Mouse (Mus musculus): ENCODE results near the gene Klf13. TPM values are rescaled to one million over a fixed set of nuclear protein-coding genes. Genes with fewer than 3 reads are reported as not detected.

The Klf13 gene
- total and polyA plus RNA-seq, 3 experiments = 1.7 to 9.7 (median 3.7) TPM

- TF ChIP-seq RCOR1 (conservative IDR thresholded peaks at IDR 0.05; ENCODE audit: low read depth, low read length) (0 out of 2 replicates have a peak, but pooled peaks have one; percentile 35), ZNF384 (IDR thresholded peaks at IDR 0.05; ENCODE audit: low read depth, low read length) (no peak), KAT2A (IDR thresholded peaks at IDR 0.05; ENCODE audit: insufficient replicate concordance, low read length) (no peak), TCF12 (IDR thresholded peaks at IDR 0.05; ENCODE audit: low read depth, low read length) (peak; percentile 35; the same call in 1 of the 2 replicates), HCFC1 (IDR thresholded peaks at IDR 0.05; ENCODE audit: low read depth, low read length) (no peak), ELF1 (IDR thresholded peaks at IDR 0.05; ENCODE audit: low read depth, low read length) (no peak), CHD2 (IDR thresholded peaks at IDR 0.05; ENCODE audit: low read length) (no peak)
Measured at GRCm38 (mm10) chr7:63896968-63897468, 41.7 kb downstream of the Klf13 start (continued).

- TF ChIP-seq NELFE (IDR thresholded peaks at IDR 0.05; ENCODE audit: low read depth, low read length) = no peak
- TF ChIP-seq MEF2A (IDR thresholded peaks at IDR 0.05; ENCODE audit: borderline replicate concordance, low read depth, low read length) = no peak
- TF ChIP-seq TBP (conservative IDR thresholded peaks at IDR 0.05; ENCODE audit: low read depth, low read length) = 0 out of 2 replicates have a peak, but pooled peaks have one; percentile 27
- TF ChIP-seq HCFC1 (IDR thresholded peaks at IDR 0.05; ENCODE audit: low read depth, low read length) = no peak
- no peak for TF ChIP-seq ETS1 (conservative IDR thresholded peaks at IDR 0.05; ENCODE audit: low read depth, low read length)
- TF ChIP-seq POLR2A (IDR thresholded peaks at IDR 0.05; ENCODE audit: low read depth, low read length) = peak; percentile 5; the same call in 1 of the 2 replicates
- TF ChIP-seq CHD2 (IDR thresholded peaks at IDR 0.05; ENCODE audit: low read length) = peak; percentile 29; the same call in 1 of the 2 replicates
- TF ChIP-seq RAD21 (IDR thresholded peaks at IDR 0.05; ENCODE audit: low read depth, low read length) = no peak
- no peak for TF ChIP-seq POLR2AphosphoS2 (IDR thresholded peaks at IDR 0.05; ENCODE audit: low read depth, low read length)
- no peak for TF ChIP-seq EP300 (IDR thresholded peaks at IDR 0.05; ENCODE audit: low read length)
- peak; percentile 38; the same call in 1 of the 2 replicates for TF ChIP-seq MAZ (IDR thresholded peaks at IDR 0.05; ENCODE audit: low read depth, low read length)
- H3K4me3 ChIP-seq (replicated peaks in 1 of 3; ENCODE audit: low read depth in 2 of 3, low read length in 2 of 3, poor library complexity in 1 of 3) = peak overlapping the region; percentile 23 to 57 (median 52)
- no peaks in the 10 kb centered on the region; the same call in none of the 2 replicates for H3K79me2 ChIP-seq (replicated peaks; ENCODE audit: control insufficient read depth, extremely low read depth, insufficient read depth, poor library complexity, severe bottlenecking)
- peak overlapping the region; percentile 74 for H3K27ac ChIP-seq (ENCODE audit: insufficient read depth, low read depth)
- peak overlapping the region; percentile 53 for H3K4me2 ChIP-seq (ENCODE audit: insufficient read depth, low read depth, poor library complexity, severe bottlenecking)
- dilution Hi-C loops (cut with MboI; ENCODE audit: extremely low pct_ligation_motif_present, extremely low pct_unique_long_range_greater_than_20kb, low sequenced_read_pairs) = no loop called here
- peaks cover 2 to 18% of the 10 kb centered on the region in 2 experiments for H3K36me3 ChIP-seq (replicated peaks in 1 of 2; ENCODE audit: control insufficient read depth in 1 of 2, insufficient read depth in 1 of 2, low read length in 1 of 2)
- H3K27me3 ChIP-seq (replicated peaks) = no peaks in the 10 kb centered on the region
- DNase-seq (ENCODE audit: extremely low read depth) = peak; percentile 32
- peak overlapping the region; percentile 15 for H3K9ac ChIP-seq (ENCODE audit: insufficient read depth, low read depth)
- no peaks in the 10 kb centered on the region for H3K9me3 ChIP-seq (replicated peaks; ENCODE audit: low read length)
- in situ Hi-C loops (cut with MboI; ENCODE audit: low pct_ligation_motif_present, low pct_unique_long_range_greater_than_20kb, low sequenced_read_pairs) = no loop called here
- H3K4me1 ChIP-seq (ENCODE audit: control insufficient read depth in 1 of 2, insufficient read depth in 2 of 2) = peaks cover 13 to 41% of the 10 kb centered on the region in 2 experiments
Measured at GRCm38 (mm10) chr7:63896276-63896967, 42.3 kb downstream of the Klf13 start.

GRCm38 (mm10) chr7:63895223-63895622, 43.5 kb downstream of the Klf13 start:
- Histone ChIP-seq H3K27me3 (replicated peaks) (no peaks in the 10 kb centered on the region), H3K4me1 (ENCODE audit: control insufficient read depth in 1 of 2, insufficient read depth in 2 of 2) (peaks cover 13 to 38% of the 10 kb centered on the region in 2 experiments), H3K79me2 (replicated peaks; ENCODE audit: control insufficient read depth, extremely low read depth, insufficient read depth, poor library complexity, severe bottlenecking) (no peaks in the 10 kb centered on the region; the same call in none of the 2 replicates), H3K9ac (ENCODE audit: insufficient read depth, low read depth) (peak overlapping the region; percentile 40; the same call in 1 of the 2 replicates), H3K4me3 (replicated peaks in 1 of 3; ENCODE audit: low read depth in 2 of 3, low read length in 2 of 3, poor library complexity in 1 of 3) (no peak overlapping the region), H3K27ac (ENCODE audit: insufficient read depth, low read depth) (peak overlapping the region; percentile 81), H3K36me3 (replicated peaks in 1 of 2; ENCODE audit: control insufficient read depth in 1 of 2, insufficient read depth in 1 of 2, low read length in 1 of 2) (peaks cover 6 to 24% of the 10 kb centered on the region in 2 experiments), H3K9me3 (replicated peaks; ENCODE audit: low read length) (no peaks in the 10 kb centered on the region), H3K4me2 (ENCODE audit: insufficient read depth, low read depth, poor library complexity, severe bottlenecking) (peak overlapping the region; percentile 65)
- in situ Hi-C loops (cut with MboI; ENCODE audit: low pct_ligation_motif_present, low pct_unique_long_range_greater_than_20kb, low sequenced_read_pairs) (no loop called here), dilution Hi-C loops (cut with MboI; ENCODE audit: extremely low pct_ligation_motif_present, extremely low pct_unique_long_range_greater_than_20kb, low sequenced_read_pairs) (no loop called here)
- DNase-seq (ENCODE audit: extremely low read depth) = peak; percentile 52
- TF ChIP-seq POLR2A (IDR thresholded peaks at IDR 0.05; ENCODE audit: low read depth, low read length) (no peak), SMC3 (IDR thresholded peaks at IDR 0.05; ENCODE audit: low read depth, low read length) (peak; percentile 29; the same call in 1 of the 2 replicates), MAZ (IDR thresholded peaks at IDR 0.05; ENCODE audit: low read depth, low read length) (no peak), JUN (IDR thresholded peaks at IDR 0.05; ENCODE audit: insufficient read depth, low read depth, low read length) (no peak), RAD21 (IDR thresholded peaks at IDR 0.05; ENCODE audit: low read depth, low read length) (peak; percentile 20), ELF1 (IDR thresholded peaks at IDR 0.05; ENCODE audit: low read depth, low read length) (no peak), TCF12 (IDR thresholded peaks at IDR 0.05; ENCODE audit: low read depth, low read length) (peak; percentile 76), KAT2A (IDR thresholded peaks at IDR 0.05; ENCODE audit: insufficient replicate concordance, low read length) (no peak), UBTF (IDR thresholded peaks at IDR 0.05; ENCODE audit: low read depth, low read length) (no peak), USF1 (IDR thresholded peaks at IDR 0.05; ENCODE audit: low read depth, low read length) (peak; percentile 52), CHD1 (IDR thresholded peaks at IDR 0.05; ENCODE audit: low read depth, low read length) (no peak; the same call in 1 of the 2 replicates), GABPA (IDR thresholded peaks at IDR 0.05; ENCODE audit: insufficient replicate concordance, low read depth, low read length) (no peak), ZMIZ1 (IDR thresholded peaks at IDR 0.05; ENCODE audit: low read depth, low read length) (no peak), EP300 (IDR thresholded peaks at IDR 0.05; ENCODE audit: low read length) (peak; percentile 74), SIN3A (IDR thresholded peaks at IDR 0.05; ENCODE audit: low read length) (peak; percentile 71), MAFK (IDR thresholded peaks at IDR 0.05; ENCODE audit: insufficient replicate concordance, low read length) (no peak), CTCF (conservative IDR thresholded peaks at IDR 0.05 in 1 of 2, IDR thresholded peaks at IDR 0.05 in 1 of 2; ENCODE audit: low read depth in 2 of 2, low read length in 2 of 2) (0 out of 4 replicates have a peak, but pooled peaks of 1 of the 2 experiments have one; percentile 8), POLR2AphosphoS2 (IDR thresholded peaks at IDR 0.05; ENCODE audit: low read depth, low read length) (no peak)

Data from CH12.LX (cell line).